Comparison of ENCODE assay signal across 29 mouse cellular contexts in the genomic region with DNA sequence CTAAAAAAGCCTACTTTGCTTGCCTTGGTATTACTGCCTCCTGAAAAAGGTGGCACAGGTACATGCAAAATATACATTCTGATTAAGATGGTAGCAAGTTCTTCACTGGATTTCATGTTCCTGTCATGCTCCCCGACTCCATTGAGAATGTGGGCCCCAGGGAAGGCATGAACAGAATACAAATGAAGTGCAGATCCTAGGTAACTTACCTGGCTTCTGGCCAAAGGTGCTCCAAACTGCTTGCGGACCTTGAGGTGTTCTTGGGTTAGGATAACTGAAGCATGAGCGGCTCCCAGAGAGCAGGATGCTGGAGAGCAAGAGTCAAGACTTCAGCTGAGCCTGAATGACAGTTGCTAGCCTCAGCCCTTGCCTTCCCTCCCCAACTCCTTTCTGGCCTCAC. TPM values are rescaled to one million over a fixed set of nuclear protein-coding genes. Genes with fewer than 3 reads are reported as not detected.
DNase-seq lines count a peak whose midpoint lies in the region; ATAC-seq and TF ChIP-seq lines count a peak whose summit lies in the region.
"Had no signal": no experiment of that assay in that cellular context is flagged by ENCODE, and none has a peak within 500 bp of the region (broad histone marks: within the 10 kb centered on the region; RNA-seq: fewer than 3 reads in every experiment).

No protein-coding gene starts in this region.

- DNase-seq in kidney, adult 2 months, result peak; percentile 57
- no peak for DNase-seq in kidney, adult 18-20 months
- DNase-seq in kidney, adult 9 months, result peak; percentile 43
- peak; percentile 52 for DNase-seq in kidney, postnatal 14 days
- DNase-seq in kidney, postnatal 36 days, result peak; percentile 24 to 29
- DNase-seq: adrenal gland, adult 2 months; adrenal gland, postnatal 10 days; adrenal gland, postnatal 25 days; cerebellum, adult 11 months; cerebellum, adult 18-20 months; cerebellum, adult 8-10 months; cerebellum, adult 9-11 months; cerebellum, postnatal 14 days; cerebellum, postnatal 36 days; embryo, embryonic 11 days had no signal

- no peaks in the 10 kb centered on the region for H3K4me1 ChIP-seq in kidney, adult 2 months (ENCODE audit: control insufficient read depth, insufficient read depth, low read length)
- H3K4me1 ChIP-seq in kidney, embryonic 16.5 days (ENCODE audit: insufficient read depth, low read length), result no peaks in the 10 kb centered on the region
- H3K4me1 ChIP-seq: embryonic facial prominence, embryonic 13.5 days; embryonic facial prominence, embryonic 15.5 days; forebrain, embryonic 13.5 days; forebrain, embryonic 15.5 days had no signal

- ATAC-seq in kidney, embryonic 16.5 days (ENCODE audit: low FRiP score, low TSS enrichment), result no peak
- ATAC-seq in erythroblast, adult 5-6 weeks (replicated peaks; ENCODE audit: low FRiP score, poor library complexity, severe bottlenecking), result no peak
- ATAC-seq in inflammation-experienced regulatory T-cells, adult 6 months, result no peak
- ATAC-seq: forebrain, embryonic 13.5 days; forebrain, embryonic 15.5 days had no signal

- H3K27me3 ChIP-seq in kidney, adult 2 months (replicated peaks; ENCODE audit: control insufficient read depth, insufficient read depth, low read length), result no peaks in the 10 kb centered on the region
- H3K27me3 ChIP-seq in kidney, embryonic 16.5 days (ENCODE audit: insufficient read depth, low read length), result no peaks in the 10 kb centered on the region
- H3K27me3 ChIP-seq: embryonic facial prominence, embryonic 13.5 days; embryonic facial prominence, embryonic 15.5 days; forebrain, embryonic 13.5 days; forebrain, embryonic 15.5 days had no signal

- no peak overlapping the region for H3K4me3 ChIP-seq in kidney, adult 2 months (ENCODE audit: insufficient read depth, low read depth, low read length)
- no peak overlapping the region for H3K4me3 ChIP-seq in kidney, embryonic 16.5 days (ENCODE audit: low read length)
- H3K4me3 ChIP-seq: embryonic facial prominence, embryonic 13.5 days; embryonic facial prominence, embryonic 15.5 days; forebrain, embryonic 13.5 days; forebrain, embryonic 15.5 days had no signal

- no peak overlapping the region for H3K27ac ChIP-seq in kidney, adult 2 months (ENCODE audit: insufficient read depth, low read depth, low read length)
- H3K27ac ChIP-seq in kidney, embryonic 16.5 days (ENCODE audit: low read length), result no peak overlapping the region
- H3K27ac ChIP-seq: embryonic facial prominence, embryonic 13.5 days; embryonic facial prominence, embryonic 15.5 days; forebrain, embryonic 13.5 days; forebrain, embryonic 15.5 days had no signal

- TF ChIP-seq POLR2A in kidney, adult 2 months (IDR thresholded peaks at IDR 0.05; ENCODE audit: low read depth, low read length), result no peak

- H3K4me2 ChIP-seq in kidney, embryonic 16.5 days (replicated peaks; ENCODE audit: low read depth, low read length), result no peak overlapping the region
- H3K4me2 ChIP-seq: embryonic facial prominence, embryonic 13.5 days; embryonic facial prominence, embryonic 15.5 days; forebrain, embryonic 13.5 days; forebrain, embryonic 15.5 days had no signal

- H3K36me3 ChIP-seq in kidney, adult 2 months (ENCODE audit: control insufficient read depth, insufficient read depth, low read length), result peaks cover 12% of the 10 kb centered on the region
- peaks cover 50% of the 10 kb centered on the region for H3K36me3 ChIP-seq in kidney, embryonic 16.5 days (ENCODE audit: insufficient read depth, low read length)

- 59% methylated on average over 3 of the region's 3 CpGs for WGBS in kidney, adult 2 months
- whole genome bisulfite sequencing in kidney, embryonic 16.5 days, result 77% methylated on average over 3 of the region's 3 CpGs

- TF ChIP-seq CTCF in kidney, adult 2 months (conservative IDR thresholded peaks at IDR 0.05; ENCODE audit: insufficient read depth, insufficient read length, low read depth, low read length), result no peak

- no peak overlapping the region for H3K9ac ChIP-seq in kidney, embryonic 16.5 days (replicated peaks; ENCODE audit: low read length)
- H3K9ac ChIP-seq: embryonic facial prominence, embryonic 13.5 days; embryonic facial prominence, embryonic 15.5 days; forebrain, embryonic 13.5 days; forebrain, embryonic 15.5 days had no signal

- no peaks in the 10 kb centered on the region for H3K9me3 ChIP-seq in kidney, embryonic 16.5 days (ENCODE audit: low read length)
- H3K9me3 ChIP-seq: embryonic facial prominence, embryonic 13.5 days; embryonic facial prominence, embryonic 15.5 days; forebrain, embryonic 13.5 days; forebrain, embryonic 15.5 days had no signal

RNA-seq across cellular contexts. Expression of gene Acad8, which starts 20.6 kb away (rescaled TPM):
- polyA plus RNA-seq in kidney, adult 2 months (2012; rRNA removed), result 49.1 and 57.0 TPM in 2 replicates
- 56.6 and 58.8 TPM in 2 replicates for polyA plus RNA-seq in kidney, embryonic 16.5 days (2015; fragmentation: Nextera tagmentation; extraction: Ambion mirVana)
- total RNA-seq in erythroblast, adult 5-6 weeks (2015; ENCODE audit: low replicate concordance), result 1.9 and 6.0 TPM in 2 replicates
- 2.2 and 6.1 TPM in 2 replicates for total RNA-seq in erythroblast, adult 5-6 weeks (2017; ENCODE audit: low replicate concordance)
- polyA plus RNA-seq in inflammation-experienced regulatory T-cells, adult 6 months (2017; shearing (Covaris generic)), result 10 to 100 TPM; 21.8 to 42.0 (median 30.5) TPM

RNA-seq across cellular contexts. Expression of gene Thyn1, which starts 20.7 kb away (rescaled TPM):
- 9.7 and 11.3 TPM in 2 replicates for polyA plus RNA-seq in kidney, adult 2 months (2012; rRNA removed)
- polyA plus RNA-seq in kidney, embryonic 16.5 days (2015; fragmentation: Nextera tagmentation; extraction: Ambion mirVana), result 146 and 151 TPM in 2 replicates
- 16.1 and 17.5 TPM in 2 replicates for total RNA-seq in erythroblast, adult 5-6 weeks (2015; ENCODE audit: low replicate concordance)
- 10.8 and 16.3 TPM in 2 replicates for total RNA-seq in erythroblast, adult 5-6 weeks (2017; ENCODE audit: low replicate concordance)
- 10 to 100 TPM; 71.3 to 87.6 (median 72.9) TPM for polyA plus RNA-seq in inflammation-experienced regulatory T-cells, adult 6 months (2017; shearing (Covaris generic))

RNA-seq across cellular contexts. Expression of gene Vps26b, which starts 51.1 kb away (rescaled TPM):
- 21.6 and 25.6 TPM in 2 replicates for polyA plus RNA-seq in kidney, adult 2 months (2012; rRNA removed)
- polyA plus RNA-seq in kidney, embryonic 16.5 days (2015; fragmentation: Nextera tagmentation; extraction: Ambion mirVana), result 34.1 and 35.4 TPM in 2 replicates
- 21.3 and 21.9 TPM in 2 replicates for total RNA-seq in erythroblast, adult 5-6 weeks (2015; ENCODE audit: low replicate concordance)
- total RNA-seq in erythroblast, adult 5-6 weeks (2017; ENCODE audit: low replicate concordance), result 11.7 and 16.6 TPM in 2 replicates
- polyA plus RNA-seq in inflammation-experienced regulatory T-cells, adult 6 months (2017; shearing (Covaris generic)), result 10 to 100 TPM in 2 of 3 experiments, 1 to 10 TPM in 1; 8.3 to 12.6 (median 12.3) TPM

RNA-seq across cellular contexts. Expression of gene Ncapd3, which starts 51.2 kb away (rescaled TPM):
- polyA plus RNA-seq in kidney, adult 2 months (2012; rRNA removed), result 9.6 and 12.5 TPM in 2 replicates
- 32.2 and 32.8 TPM in 2 replicates for polyA plus RNA-seq in kidney, embryonic 16.5 days (2015; fragmentation: Nextera tagmentation; extraction: Ambion mirVana)
- total RNA-seq in erythroblast, adult 5-6 weeks (2015; ENCODE audit: low replicate concordance), result 53.9 and 76.9 TPM in 2 replicates
- 35.5 and 43.6 TPM in 2 replicates for total RNA-seq in erythroblast, adult 5-6 weeks (2017; ENCODE audit: low replicate concordance)
- 10 to 100 TPM; 25.1 to 38.5 (median 26.4) TPM for polyA plus RNA-seq in inflammation-experienced regulatory T-cells, adult 6 months (2017; shearing (Covaris generic))

RNA-seq across cellular contexts. Expression of gene Gm1110, which starts 55.9 kb away (rescaled TPM):
- not detected in 2 replicates for polyA plus RNA-seq in kidney, adult 2 months (2012; rRNA removed)
- polyA plus RNA-seq in kidney, embryonic 16.5 days (2015; fragmentation: Nextera tagmentation; extraction: Ambion mirVana), result not detected in 2 replicates
- not detected in 2 replicates for total RNA-seq in erythroblast, adult 5-6 weeks (2015; ENCODE audit: low replicate concordance)
- total RNA-seq in erythroblast, adult 5-6 weeks (2017; ENCODE audit: low replicate concordance), result 0.60 TPM in 1 of 2 replicates, not detected in the other
- polyA plus RNA-seq in inflammation-experienced regulatory T-cells, adult 6 months (2017; shearing (Covaris generic)), result under 1 TPM in 1 of 3 experiments, not detected in 2; 0.40 TPM
- total RNA-seq: adrenal gland, adult 2 months; adrenal gland, postnatal 10 days; adrenal gland, postnatal 25 days; adrenal gland, postnatal 4 days; common myeloid progenitor, adult 5-6 weeks; ES-E14; MEL had no signal
- polyA plus RNA-seq: adrenal gland, adult 2 months; C2C12; embryonic facial prominence, embryonic 11.5 days; embryonic facial prominence, embryonic 13.5 days; forebrain, embryonic 11.5 days had no signal
